Mouse (Mus musculus) midbrain, postnatal 0 days (tissue): Measurements from ENCODE around the gene Chpt1. TPM values are rescaled to one million over a fixed set of nuclear protein-coding genes. Genes with fewer than 3 reads are reported as not detected.
"Not testable (repeated sequence)": the region's sequence is repeated elsewhere in the genome, so short reads cannot be mapped to it uniquely, and the experiment has no call there.

Experiments used
- ATAC-seq: fragments of 200-750 bp; cut with Nextera tagmentation; 2 replicates; pipeline ENCODE4 v1.8.0; 2017; ENCODE audit warnings: moderate number of reproducible peaks, mild to moderate bottlenecking, moderate TSS enrichment, moderate library complexity; ENCODE audit not compliant: low FRiP score
- DNase-seq: peaks from one replicate; pipeline ENCODE4 v3.0.0-alpha.2; 2015; ENCODE audit warnings: low spot score
- H3K27ac ChIP-seq: fragments of 300-500 bp; sonication (generic); 2 replicates; pipeline ENCODE4 v1.5.1; 2014; ENCODE audit warnings: low read depth, mild to moderate bottlenecking, low read length, mixed read lengths
- H3K27me3 ChIP-seq: fragments of 300-500 bp; sonication (generic); 2 replicates; pipeline ENCODE4 v1.6.1; 2014; ENCODE audit warnings: low read length, control low read depth, mixed read lengths; ENCODE audit not compliant: insufficient read depth
- H3K36me3 ChIP-seq: fragments of 300-500 bp; sonication (generic); 2 replicates; pipeline ENCODE4 v1.6.1; 2014; ENCODE audit warnings: low read length, control low read depth, mixed read lengths; ENCODE audit not compliant: insufficient read depth
- H3K4me1 ChIP-seq: fragments of 300-500 bp; sonication (generic); 2 replicates; pipeline ENCODE4 v1.6.1; 2014; ENCODE audit warnings: mild to moderate bottlenecking, control low read depth, antibody characterized with exemption, low read length, mixed read lengths; ENCODE audit not compliant: insufficient read depth
- H3K4me2 ChIP-seq: fragments of 300-500 bp; sonication (generic); 2 replicates; pipeline ENCODE4 v1.6.1; 2014; ENCODE audit warnings: low read depth, mild to moderate bottlenecking, low read length, mixed read lengths; ENCODE audit not compliant: poor library complexity, severe bottlenecking
- H3K4me3 ChIP-seq: fragments of 300-500 bp; sonication (generic); 2 replicates; pipeline ENCODE4 v1.5.1; 2014; ENCODE audit warnings: low read depth, mild to moderate bottlenecking, low read length, moderate library complexity
- H3K9ac ChIP-seq: fragments of 300-500 bp; sonication (generic); replicated peaks from 2 replicates; pipeline ENCODE4 v1.6.1; 2014; ENCODE audit warnings: mild to moderate bottlenecking, low read length, moderate library complexity, mixed read lengths; ENCODE audit not compliant: poor library complexity, severe bottlenecking
- H3K9me3 ChIP-seq: fragments of 300-500 bp; sonication (generic); 2 replicates; pipeline ENCODE4 v1.6.1; 2016; ENCODE audit warnings: low read length, control low read depth
- CTCF ChIP-seq: IDR thresholded peaks from 2 replicates; pipeline ENCODE4 v1.5.1; 2016; ENCODE audit warnings: antibody characterized with exemption, mild to moderate bottlenecking
- WGBS: fragments of 180-500 bp; shearing (Covaris S2); extraction: QIAGEN DNeasy Blood & Tissue Kit; methylation state at CpG from one replicate; pipeline ENCODE4 v1.1.7; 2014; 5-methylcytosine and 5-hydroxymethylcytosine counted together
- polyA plus RNA-seq: library from polyadenylated mRNA; unstranded; fragments of >200 nt; fragmentation: Nextera tagmentation; extraction: Ambion mirVana; gene quantifications from 2 replicates; pipeline ENCODE4 v1.2.1, GENCODE M21; 2015
- total RNA-seq: library from RNA; depleted of rRNA; stranded (reverse); fragments of >200 nt; gene quantifications from 2 replicates; pipeline ENCODE4 v1.2.3, GENCODE M21; 2014

Chpt1 gene
- total and polyA plus RNA-seq, 2 experiments from 2014 or later, result 26.9 to 27.2 TPM

DNA sequence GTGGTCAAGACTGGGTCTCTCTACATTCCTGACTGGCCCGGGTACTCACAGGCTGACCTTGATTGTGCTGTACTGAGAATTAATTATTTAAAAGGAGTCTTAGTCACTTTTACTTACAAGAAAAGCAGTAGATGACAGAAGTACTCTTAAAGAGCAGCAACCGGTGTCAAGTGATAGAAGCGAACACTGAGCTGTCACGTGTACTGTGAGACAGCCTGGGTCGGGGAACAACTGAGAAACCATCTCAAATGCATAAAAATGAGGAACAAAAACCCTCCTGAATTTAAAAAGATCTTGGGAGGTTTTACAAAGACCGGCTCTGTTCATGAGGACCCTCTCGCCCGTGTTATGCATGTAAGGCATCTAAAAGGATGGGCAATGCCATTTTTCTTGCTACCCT is 11.2 kb downstream of the Chpt1 start:
- no peaks in the 10 kb centered on the region for H3K27me3 ChIP-seq
- no peak overlapping the region for H3K4me2 ChIP-seq
- ATAC-seq, result no peak

DNA sequence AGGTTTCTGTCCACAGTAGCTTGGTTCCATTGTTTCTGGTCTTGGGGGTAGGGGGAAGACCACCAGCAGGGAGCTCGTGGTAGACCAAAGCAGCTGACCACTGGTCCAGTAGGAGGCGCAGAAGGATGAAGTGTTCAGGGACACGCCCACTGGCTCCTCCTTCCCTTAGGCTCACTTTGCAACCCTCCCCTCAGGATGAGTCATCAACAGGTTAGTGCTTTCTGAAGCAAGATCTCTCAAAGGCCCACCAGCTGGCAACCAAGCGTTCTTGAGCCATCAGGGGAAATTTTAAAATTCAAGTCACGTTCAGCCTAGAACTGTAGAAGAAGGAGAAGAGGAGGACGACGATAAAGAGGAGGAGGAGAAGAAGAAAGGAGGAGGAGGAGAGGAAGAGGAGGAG is 12.2 kb downstream of the Chpt1 start:
- no peak for TF ChIP-seq CTCF
- ATAC-seq, result no peak
- no peak overlapping the region for H3K4me2 ChIP-seq

More for the DNA sequence above, 11.2 kb downstream of the Chpt1 start:
- no peak overlapping the region for H3K4me3 ChIP-seq
- no peaks in the 10 kb centered on the region for H3K4me1 ChIP-seq
- no peak overlapping the region for H3K9ac ChIP-seq
- H3K36me3 ChIP-seq, result no peaks in the 10 kb centered on the region
- no peaks in the 10 kb centered on the region for H3K9me3 ChIP-seq
- H3K27ac ChIP-seq, result no peak overlapping the region
- no peak for TF ChIP-seq CTCF
- DNase-seq, result no peak
- WGBS, result 59% methylated on average over 8 of the region's 8 CpGs

DNA sequence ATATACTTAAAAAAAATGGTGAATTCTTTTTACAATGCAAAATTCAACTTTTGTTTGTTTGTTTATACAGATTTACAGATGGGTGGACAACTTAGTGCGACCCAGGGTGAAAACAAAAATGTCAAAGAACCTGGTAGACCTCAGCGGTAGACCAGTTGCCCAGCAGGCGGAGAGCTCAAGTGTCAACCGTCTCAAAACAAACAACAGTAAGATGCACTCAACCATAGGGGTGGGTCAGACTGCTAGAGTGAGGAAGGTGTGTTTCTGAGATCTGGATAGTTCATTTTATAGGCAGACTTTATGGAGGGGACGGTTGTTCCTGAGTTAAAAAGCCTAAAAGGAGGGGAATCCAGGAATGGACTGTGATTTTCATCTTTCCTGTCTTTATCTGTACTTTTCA is 15.2 kb downstream of the Chpt1 start:
- no peaks in the 10 kb centered on the region for H3K27me3 ChIP-seq
- no peaks in the 10 kb centered on the region for H3K9me3 ChIP-seq
- H3K4me3 ChIP-seq, result no peak overlapping the region
- no peak overlapping the region for H3K9ac ChIP-seq
- H3K36me3 ChIP-seq, result no peaks in the 10 kb centered on the region
- H3K27ac ChIP-seq, result no peak overlapping the region
- H3K4me1 ChIP-seq, result no peaks in the 10 kb centered on the region
- ATAC-seq (no peak), DNase-seq (no peak)
- 88% methylated on average over 5 of the region's 5 CpGs for WGBS
- TF ChIP-seq CTCF, result no peak
- H3K4me2 ChIP-seq, result no peak overlapping the region

More for the DNA sequence above, 12.2 kb downstream of the Chpt1 start:
- Histone ChIP-seq H3K9ac (no peak overlapping the region), H3K4me3 (no peak overlapping the region), H3K27ac (no peak overlapping the region), H3K27me3 (no peaks in the 10 kb centered on the region), H3K4me1 (no peaks in the 10 kb centered on the region), H3K9me3 (no peaks in the 10 kb centered on the region), H3K36me3 (no peaks in the 10 kb centered on the region)
- WGBS, result 65% methylated on average over 7 of the region's 7 CpGs
- DNase-seq, result no peak

DNA sequence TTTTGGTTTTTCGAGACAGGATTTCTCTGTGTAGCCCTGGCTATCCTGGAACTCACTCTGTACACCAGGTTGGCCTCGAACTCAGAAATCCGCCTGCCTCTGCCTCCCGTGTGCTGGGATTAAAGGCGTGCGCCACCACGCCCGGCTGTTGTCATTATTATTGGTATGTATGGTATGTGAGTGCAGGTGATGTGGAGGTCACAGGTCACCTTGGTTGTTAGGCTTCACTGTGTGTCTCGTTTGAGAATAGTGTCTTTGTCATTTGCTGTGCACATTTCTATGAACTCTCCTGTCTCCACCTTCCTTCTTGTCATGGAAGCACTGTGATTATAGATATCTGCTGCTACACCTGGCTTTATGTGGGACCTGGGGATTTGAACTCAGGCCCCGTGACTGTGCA is 21.0 kb downstream of the Chpt1 start:
- H3K9me3 ChIP-seq, H3K9ac ChIP-seq, H3K36me3 ChIP-seq, DNase-seq, H3K4me2 ChIP-seq, H3K4me1 ChIP-seq, H3K4me3 ChIP-seq, H3K27me3 ChIP-seq, ATAC-seq, H3K27ac ChIP-seq: not testable (repeated sequence)
- 92% methylated on average over 10 of the region's 10 CpGs for WGBS

DNA sequence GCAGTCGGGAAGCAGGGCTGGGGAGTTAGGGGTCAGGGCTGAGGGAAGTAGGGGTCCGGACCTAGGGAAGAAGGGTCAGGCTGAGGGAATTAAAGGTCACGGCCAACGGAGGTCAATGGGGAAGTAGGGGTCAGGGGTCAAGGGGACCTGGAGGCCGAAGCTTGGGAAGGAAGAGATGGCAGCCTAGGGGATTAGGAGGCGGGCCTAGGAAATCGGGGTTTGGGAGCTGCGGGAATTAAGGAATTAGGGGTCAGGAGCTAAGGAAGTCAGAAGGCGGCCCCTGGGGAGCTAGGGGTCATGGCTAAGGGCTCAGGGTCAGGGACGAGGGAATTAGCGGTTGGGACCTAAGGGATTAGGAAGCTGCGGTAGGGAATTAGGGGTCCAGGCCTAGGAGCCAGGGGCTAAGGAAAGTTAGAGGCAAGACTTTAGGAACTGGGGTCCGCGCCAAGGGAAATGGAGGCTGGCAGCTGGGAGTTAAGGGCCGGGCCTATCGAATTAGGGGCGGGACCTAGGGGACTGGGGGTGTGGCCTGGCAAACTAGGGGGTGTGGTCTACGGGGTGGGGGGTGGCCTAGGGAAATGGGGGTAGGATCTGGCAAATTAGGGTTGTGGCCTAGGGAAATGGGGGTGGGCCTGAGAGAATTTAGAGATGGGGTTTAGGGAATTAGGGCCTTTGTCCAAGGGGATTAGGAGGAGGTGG is 43.6 kb downstream of the Chpt1 start:
- DNase-seq (no peak), ATAC-seq (0 out of 2 replicates have a peak, but pooled peaks have one; percentile 23)
- Histone ChIP-seq H3K9ac (no peak overlapping the region), H3K4me2 (no peak overlapping the region), H3K27ac (no peak overlapping the region), H3K27me3 (no peaks in the 10 kb centered on the region), H3K4me3 (no peak overlapping the region), H3K36me3 (no peaks in the 10 kb centered on the region), H3K9me3 (no peaks in the 10 kb centered on the region), H3K4me1 (no peaks in the 10 kb centered on the region)
- WGBS, result 64% methylated on average over 18 of the region's 18 CpGs
- no peak for TF ChIP-seq CTCF

DNA sequence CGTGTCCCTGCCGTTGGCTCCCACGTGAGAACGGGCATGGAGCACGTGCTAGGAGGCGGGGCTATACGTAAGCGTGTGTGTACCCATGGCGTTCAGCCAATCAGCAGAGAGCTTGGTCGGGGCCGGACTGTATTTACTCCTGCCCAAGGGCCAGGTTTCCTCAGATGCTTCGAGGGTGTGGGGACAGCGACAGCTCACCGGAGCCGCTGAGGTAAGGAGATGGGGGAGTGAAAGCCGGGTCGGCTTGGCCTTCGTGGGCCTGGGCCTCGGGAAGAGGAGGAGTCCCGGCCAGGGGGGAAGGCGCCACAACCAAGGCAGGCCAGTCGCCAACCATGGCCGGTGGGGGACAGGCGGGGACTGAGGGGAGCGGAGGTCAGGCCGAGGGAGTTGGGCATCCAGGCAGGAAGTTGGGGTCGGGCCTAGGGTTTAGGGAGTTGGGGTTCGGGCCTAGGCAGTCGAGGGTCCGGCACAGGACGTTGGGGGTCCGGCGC is 44.3 kb downstream of the Chpt1 start, which contains the start of gene Sycp3:
Gene Sycp3, plus strand, starts transcription at position 68 of the 491 bp plus-strand sequence.
- Histone ChIP-seq H3K36me3 (no peaks in the 10 kb centered on the region), H3K4me1 (no peaks in the 10 kb centered on the region), H3K4me2 (no peak within 1 kb of the TSS), H3K4me3 (no peak within 1 kb of the TSS), H3K27me3 (no peaks in the 10 kb centered on the region), H3K9ac (no peak within 1 kb of the TSS), H3K27ac (no peak within 1 kb of the TSS), H3K9me3 (no peaks in the 10 kb centered on the region)
- no peak for TF ChIP-seq CTCF
- WGBS, result 88% methylated on average over 33 of the region's 33 CpGs
- ATAC-seq, result peak; percentile 47; the same call in 1 of the 2 replicates
- no peak for DNase-seq
